Mouse (Mus musculus): ENCODE results near the gene Zfp568. TPM values are rescaled to one million over a fixed set of nuclear protein-coding genes. Genes with fewer than 3 reads are reported as not detected.
A peak's percentile ranks its signal among the peaks of the same experiment; 100 is the strongest.

Gene Zfp568
- total and polyA plus RNA-seq, 3 experiments: 5.1 to 26.2 (median 22.0) TPM

DNA sequence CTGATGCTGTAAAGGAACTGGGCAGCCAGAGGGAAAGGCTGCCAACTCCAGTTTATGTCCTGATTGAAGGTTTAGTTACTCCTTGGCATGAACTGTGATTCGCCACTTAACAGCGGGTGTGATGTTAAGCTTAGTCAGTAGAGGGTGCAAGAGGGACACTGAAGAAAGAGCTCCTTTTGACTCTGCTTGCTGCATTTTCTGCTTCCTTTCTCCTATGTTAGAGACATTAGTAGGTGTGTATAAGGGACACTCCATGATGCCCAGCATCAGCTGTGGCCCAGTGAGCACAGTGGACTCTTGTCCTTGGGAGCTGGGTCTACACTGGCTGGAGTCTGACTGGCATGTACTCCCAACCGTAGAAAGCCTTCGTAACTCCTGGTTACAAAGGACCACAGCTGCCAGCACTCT, 29.2 kb downstream of the Zfp568 start:
- DNase-seq (ENCODE audit: low spot score) (peak; percentile 29), ATAC-seq (ENCODE audit: extremely low read depth, insufficient number of reproducible peaks, low FRiP score, poor library complexity, severe bottlenecking) (no peak)
- no peaks in the 10 kb centered on the region for H3K27me3 ChIP-seq (ENCODE audit: insufficient read depth, low read length)
- H3K4me3 ChIP-seq (ENCODE audit: low read depth, low read length): no peak overlapping the region
- H3K9me3 ChIP-seq (replicated peaks): no peaks in the 10 kb centered on the region
- H3K4me1 ChIP-seq (ENCODE audit: insufficient read depth, low read depth, low read length): no peaks in the 10 kb centered on the region; the same call in 1 of the 2 replicates
- peaks cover 89% of the 10 kb centered on the region for H3K36me3 ChIP-seq (replicated peaks)
- TF ChIP-seq GATA1 (IDR thresholded peaks at IDR 0.05; ENCODE audit: borderline replicate concordance, low read length) (no peak), CTCF (IDR thresholded peaks at IDR 0.05; ENCODE audit: low read depth, low read length) (0 out of 2 replicates have a peak, but pooled peaks have one; percentile 16)

DNA sequence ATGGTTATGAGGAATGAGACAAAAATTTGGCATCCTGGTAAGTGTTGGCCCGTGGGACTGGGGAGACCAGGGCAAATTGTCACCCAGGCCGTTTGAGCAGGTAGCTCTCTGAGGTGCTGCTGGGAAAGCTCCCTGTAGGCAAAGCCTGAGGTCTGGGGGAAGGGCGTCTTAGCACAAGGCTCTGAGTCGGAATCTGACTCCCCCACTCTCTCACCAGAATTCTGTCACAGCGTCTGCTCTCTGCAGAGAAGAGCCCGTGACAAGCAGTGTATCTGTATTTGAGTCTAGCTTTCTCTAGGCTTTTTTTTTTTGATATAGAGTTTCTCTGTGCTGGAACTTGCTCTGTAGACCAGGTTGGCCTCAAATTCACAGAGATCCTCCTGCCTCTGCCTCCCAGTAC, 33.5 kb downstream of the Zfp568 start:
- Histone ChIP-seq H3K9me3 (replicated peaks) (no peaks in the 10 kb centered on the region), H3K4me3 (ENCODE audit: low read depth, low read length) (no peak overlapping the region), H3K27me3 (ENCODE audit: insufficient read depth, low read length) (no peaks in the 10 kb centered on the region), H3K36me3 (replicated peaks) (peaks cover 89% of the 10 kb centered on the region), H3K4me1 (ENCODE audit: insufficient read depth, low read depth, low read length) (no peaks in the 10 kb centered on the region)
- ATAC-seq (ENCODE audit: extremely low read depth, insufficient number of reproducible peaks, low FRiP score, poor library complexity, severe bottlenecking) (no peak), DNase-seq (ENCODE audit: low spot score) (no peak)
- TF ChIP-seq GATA1 (IDR thresholded peaks at IDR 0.05; ENCODE audit: borderline replicate concordance, low read length): no peak
- TF ChIP-seq TAL1 (conservative IDR thresholded peaks at IDR 0.05; ENCODE audit: low read depth, low read length): no peak
- no peak for TF ChIP-seq POLR2AphosphoS5 (IDR thresholded peaks at IDR 0.05; ENCODE audit: insufficient replicate concordance, low read depth, low read length)
- TF ChIP-seq GATA2 (IDR thresholded peaks at IDR 0.05; ENCODE audit: borderline replicate concordance, low read depth, low read length): no peak
- TF ChIP-seq CTCF (IDR thresholded peaks at IDR 0.05; ENCODE audit: low read depth, low read length): no peak

DNA sequence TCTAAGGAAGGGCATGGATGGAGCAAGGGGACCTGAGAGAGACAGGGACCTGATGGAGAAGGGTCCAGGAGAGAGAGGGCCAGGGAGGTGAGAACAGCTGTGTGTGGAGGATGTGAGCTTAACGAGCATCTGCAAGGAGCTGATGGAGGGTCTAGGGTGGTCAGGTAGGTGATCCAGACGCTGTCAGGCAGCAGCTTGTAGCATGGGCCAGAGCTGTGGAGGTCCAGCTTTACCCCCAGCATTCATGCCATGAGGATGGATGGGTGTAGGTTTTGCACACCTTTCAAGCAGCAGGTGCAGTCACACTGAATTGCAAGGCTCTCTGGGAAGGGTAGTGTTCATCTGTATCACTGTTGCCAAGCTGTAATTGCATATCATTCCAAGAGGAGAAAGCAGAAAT, 35.8 kb downstream of the Zfp568 start:
- no peaks in the 10 kb centered on the region for H3K27me3 ChIP-seq (ENCODE audit: insufficient read depth, low read length)
- H3K36me3 ChIP-seq (replicated peaks): peaks cover 91% of the 10 kb centered on the region
- TF ChIP-seq GATA2 (IDR thresholded peaks at IDR 0.05; ENCODE audit: borderline replicate concordance, low read depth, low read length) (no peak), GATA1 (IDR thresholded peaks at IDR 0.05; ENCODE audit: borderline replicate concordance, low read length) (no peak), POLR2AphosphoS5 (IDR thresholded peaks at IDR 0.05; ENCODE audit: insufficient replicate concordance, low read depth, low read length) (no peak), TAL1 (conservative IDR thresholded peaks at IDR 0.05; ENCODE audit: low read depth, low read length) (no peak), CTCF (IDR thresholded peaks at IDR 0.05; ENCODE audit: low read depth, low read length) (no peak)
- no peak for DNase-seq (ENCODE audit: low spot score)
- ATAC-seq (ENCODE audit: extremely low read depth, insufficient number of reproducible peaks, low FRiP score, poor library complexity, severe bottlenecking): no peak
- H3K9me3 ChIP-seq (replicated peaks): no peaks in the 10 kb centered on the region
- H3K4me1 ChIP-seq (ENCODE audit: insufficient read depth, low read depth, low read length): no peaks in the 10 kb centered on the region; the same call in 1 of the 2 replicates
- H3K4me3 ChIP-seq (ENCODE audit: low read depth, low read length): no peak overlapping the region

GRCm38 (mm10) chr7:30023324-30023723, 39.6 kb downstream of the Zfp568 start:
- no peak for ATAC-seq (ENCODE audit: extremely low read depth, insufficient number of reproducible peaks, low FRiP score, poor library complexity, severe bottlenecking)
- no peaks in the 10 kb centered on the region for H3K27me3 ChIP-seq (ENCODE audit: insufficient read depth, low read length)
- TF ChIP-seq GATA2 (IDR thresholded peaks at IDR 0.05; ENCODE audit: borderline replicate concordance, low read depth, low read length): no peak
- TF ChIP-seq POLR2AphosphoS5 (IDR thresholded peaks at IDR 0.05; ENCODE audit: insufficient replicate concordance, low read depth, low read length): no peak
- TF ChIP-seq GATA1 (IDR thresholded peaks at IDR 0.05; ENCODE audit: borderline replicate concordance, low read length): no peak
- TF ChIP-seq CTCF (IDR thresholded peaks at IDR 0.05; ENCODE audit: low read depth, low read length): no peak
- no peak for TF ChIP-seq TAL1 (conservative IDR thresholded peaks at IDR 0.05; ENCODE audit: low read depth, low read length)
- H3K4me1 ChIP-seq (ENCODE audit: insufficient read depth, low read depth, low read length): peaks cover 3% of the 10 kb centered on the region; the same call in 1 of the 2 replicates
- H3K9me3 ChIP-seq (replicated peaks): no peaks in the 10 kb centered on the region
- peaks cover 88% of the 10 kb centered on the region for H3K36me3 ChIP-seq (replicated peaks)
- DNase-seq (ENCODE audit: low spot score): no peak
- no peak overlapping the region for H3K4me3 ChIP-seq (ENCODE audit: low read depth, low read length)

- DNase-seq (ENCODE audit: low spot score) (no peak), ATAC-seq (ENCODE audit: extremely low read depth, insufficient number of reproducible peaks, low FRiP score, poor library complexity, severe bottlenecking) (no peak)
- TF ChIP-seq TAL1 (conservative IDR thresholded peaks at IDR 0.05; ENCODE audit: low read depth, low read length): no peak
- no peak for TF ChIP-seq GATA2 (IDR thresholded peaks at IDR 0.05; ENCODE audit: borderline replicate concordance, low read depth, low read length)
- no peak for TF ChIP-seq CTCF (IDR thresholded peaks at IDR 0.05; ENCODE audit: low read depth, low read length)
- no peak for TF ChIP-seq POLR2AphosphoS5 (IDR thresholded peaks at IDR 0.05; ENCODE audit: insufficient replicate concordance, low read depth, low read length)
- TF ChIP-seq GATA1 (IDR thresholded peaks at IDR 0.05; ENCODE audit: borderline replicate concordance, low read length): no peak
- Histone ChIP-seq H3K9me3 (replicated peaks) (no peaks in the 10 kb centered on the region), H3K4me1 (ENCODE audit: insufficient read depth, low read depth, low read length) (peaks cover 3% of the 10 kb centered on the region; the same call in 1 of the 2 replicates), H3K4me3 (ENCODE audit: low read depth, low read length) (no peak overlapping the region), H3K27me3 (ENCODE audit: insufficient read depth, low read length) (no peaks in the 10 kb centered on the region), H3K36me3 (replicated peaks) (peaks cover 87% of the 10 kb centered on the region)
These were observed 40.0 kb downstream of the Zfp568 start for GRCm38 (mm10) chr7:30023800-30024199.

GRCm38 (mm10) chr7:30025358-30025757, 41.6 kb downstream of the Zfp568 start:
- no peaks in the 10 kb centered on the region for H3K27me3 ChIP-seq (ENCODE audit: insufficient read depth, low read length)
- ATAC-seq (ENCODE audit: extremely low read depth, insufficient number of reproducible peaks, low FRiP score, poor library complexity, severe bottlenecking): no peak
- TF ChIP-seq GATA1 (IDR thresholded peaks at IDR 0.05; ENCODE audit: borderline replicate concordance, low read length) (no peak), GATA2 (IDR thresholded peaks at IDR 0.05; ENCODE audit: borderline replicate concordance, low read depth, low read length) (no peak), CTCF (IDR thresholded peaks at IDR 0.05; ENCODE audit: low read depth, low read length) (no peak), TAL1 (conservative IDR thresholded peaks at IDR 0.05; ENCODE audit: low read depth, low read length) (no peak), POLR2AphosphoS5 (IDR thresholded peaks at IDR 0.05; ENCODE audit: insufficient replicate concordance, low read depth, low read length) (no peak)
- peaks cover 3% of the 10 kb centered on the region; the same call in 1 of the 2 replicates for H3K4me1 ChIP-seq (ENCODE audit: insufficient read depth, low read depth, low read length)
- H3K9me3 ChIP-seq (replicated peaks): no peaks in the 10 kb centered on the region
- no peak for DNase-seq (ENCODE audit: low spot score)
- H3K36me3 ChIP-seq (replicated peaks): peaks cover 73% of the 10 kb centered on the region
- H3K4me3 ChIP-seq (ENCODE audit: low read depth, low read length): no peak overlapping the region

Measured in G1E (cell line).